Mouse (Mus musculus): Measurements from ENCODE around the gene Tom1l2.

Tom1l2 gene

DNA sequence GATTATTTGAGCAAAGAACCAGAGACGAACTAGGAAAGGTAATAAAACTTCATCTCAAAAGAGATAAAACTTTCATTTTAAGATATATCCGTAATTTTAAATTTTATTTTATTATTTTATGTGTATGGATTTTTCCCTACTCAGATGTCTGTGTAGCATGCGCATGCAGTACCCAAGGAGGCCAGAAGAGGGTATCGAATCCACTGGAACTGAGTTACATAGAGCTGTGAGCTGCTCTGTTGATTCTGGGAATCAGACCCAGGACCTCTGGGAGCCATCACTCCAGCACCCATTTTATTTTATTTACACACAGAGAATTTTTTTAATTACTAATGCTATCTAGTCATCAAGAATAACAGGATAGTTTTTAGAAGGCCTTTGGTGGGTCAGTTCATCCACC lies 45.9 kb downstream of the Tom1l2 start:
- DNase-seq (ENCODE audit: low read depth, low spot score) = peak; percentile 60

DNA sequence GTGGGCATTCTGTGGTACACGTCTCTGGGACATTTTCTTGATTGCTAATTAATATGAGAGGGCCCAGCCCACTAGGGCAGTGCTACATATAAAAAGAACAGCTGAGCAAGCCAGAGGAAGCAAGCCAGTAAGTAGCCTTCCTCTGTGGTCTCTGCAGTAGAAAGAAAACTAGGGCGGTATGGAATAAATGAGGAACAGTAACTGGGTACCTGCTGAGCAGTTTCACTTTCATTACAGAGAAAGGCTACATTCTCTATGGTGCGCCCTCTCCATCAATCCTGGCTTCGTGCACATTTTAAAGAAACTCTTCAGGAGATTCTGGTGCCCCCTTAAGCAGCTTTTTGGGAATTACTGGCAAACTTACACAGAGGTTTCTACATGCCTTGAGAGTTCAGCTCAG lies 47.1 kb downstream of the Tom1l2 start:
- peak; percentile 76 for DNase-seq (ENCODE audit: low read depth, low spot score)

DNA sequence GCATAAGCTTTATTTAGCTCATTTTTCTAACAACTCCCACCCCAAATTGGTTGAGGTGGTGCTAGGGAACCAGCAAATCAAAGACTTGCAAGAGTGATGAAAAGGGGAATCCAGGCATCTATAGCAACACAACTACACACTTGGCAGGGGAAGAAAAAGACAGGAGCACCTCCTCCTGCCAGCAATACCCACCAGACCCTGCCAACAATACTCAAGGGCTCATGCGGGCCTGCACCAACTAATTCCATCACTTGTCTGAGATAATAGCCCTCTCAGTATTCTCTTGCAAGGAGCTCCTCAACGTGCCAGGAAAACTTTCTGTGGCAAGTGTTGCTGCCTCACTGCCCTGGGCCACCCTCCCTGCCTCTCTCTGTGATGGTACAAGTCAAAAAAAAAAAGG lies 49.2 kb downstream of the Tom1l2 start:
- no peak for DNase-seq (ENCODE audit: low read depth, low spot score)

GRCm38 (mm10) chr11:60302354-60303083 lies 50.2 kb downstream of the Tom1l2 start:
- DNase-seq (ENCODE audit: low read depth, low spot score) = no peak

DNA sequence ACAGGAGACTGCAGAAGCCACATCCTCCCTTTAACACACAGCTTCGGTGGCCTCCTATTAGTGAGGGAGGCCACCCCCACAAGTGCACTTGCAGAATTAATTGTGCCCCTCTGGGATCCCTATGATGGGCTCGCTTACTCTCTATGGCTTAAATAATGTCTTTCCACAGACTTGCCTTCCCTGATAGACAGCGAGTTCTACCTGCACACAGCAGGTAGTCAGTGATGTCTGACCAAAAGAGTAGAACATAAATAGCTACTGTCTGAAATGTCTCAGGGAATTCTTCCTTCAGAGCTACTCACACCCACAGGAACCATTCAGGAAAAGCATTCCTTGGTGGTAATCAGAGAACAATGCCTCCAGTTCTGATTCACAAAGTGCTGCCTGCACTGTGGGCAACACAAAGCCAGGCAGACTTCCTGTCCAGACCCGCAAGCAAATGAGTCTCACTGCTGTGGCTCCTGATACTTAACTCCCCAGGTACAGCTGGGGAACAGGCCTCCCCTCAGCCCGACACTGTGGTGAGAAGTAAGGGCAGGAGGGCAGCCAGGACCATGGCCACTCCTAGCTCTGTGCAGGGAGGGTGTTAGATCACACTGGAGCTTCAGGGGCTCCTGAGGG lies 51.0 kb downstream of the Tom1l2 start:
- DNase-seq (ENCODE audit: low read depth, low spot score) = no peak

DNA sequence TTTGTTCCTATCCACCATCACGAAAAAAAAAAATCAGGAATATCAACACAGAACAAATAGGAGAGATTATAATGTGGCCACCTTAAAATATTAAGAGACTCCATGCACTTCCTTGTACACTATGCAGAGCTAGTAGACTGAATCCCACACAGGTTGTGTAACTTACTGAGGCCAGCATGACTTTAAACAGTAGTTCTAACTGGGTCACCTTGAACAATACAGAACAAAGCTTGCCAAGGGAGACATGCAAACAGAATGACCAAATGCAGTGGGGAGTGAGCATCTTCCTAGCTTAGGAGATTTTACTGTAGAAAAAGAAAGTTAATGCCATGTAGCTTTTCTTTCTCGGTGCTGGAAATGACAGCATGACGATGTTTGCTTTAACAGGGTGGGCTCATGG lies 52.4 kb downstream of the Tom1l2 start:
- no peak for DNase-seq (ENCODE audit: low read depth, low spot score)

DNA sequence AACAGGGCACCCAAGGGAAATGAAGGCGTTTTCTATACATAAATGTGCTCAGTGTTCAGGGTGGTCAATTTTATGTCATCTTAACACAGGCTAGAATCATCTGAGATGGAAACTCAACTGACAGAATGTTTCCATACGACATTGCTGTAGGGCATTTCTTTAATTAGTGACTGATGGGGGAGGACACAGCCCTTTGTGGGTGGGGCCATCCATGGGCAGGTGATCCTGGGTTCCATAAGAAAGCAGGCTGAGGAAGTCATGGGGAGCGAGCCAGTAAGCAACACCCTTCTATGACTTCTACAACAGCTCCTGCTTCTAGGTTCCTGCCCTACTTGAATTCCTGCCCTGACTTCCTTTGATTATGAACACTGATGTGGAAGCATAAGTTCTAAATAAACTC lies 54.9 kb downstream of the Tom1l2 start:
- DNase-seq (ENCODE audit: low read depth, low spot score) = no peak

GRCm38 (mm10) chr11:60294630-60295313 lies 57.9 kb downstream of the Tom1l2 start:
- no peak for DNase-seq (ENCODE audit: low read depth, low spot score)

DNA sequence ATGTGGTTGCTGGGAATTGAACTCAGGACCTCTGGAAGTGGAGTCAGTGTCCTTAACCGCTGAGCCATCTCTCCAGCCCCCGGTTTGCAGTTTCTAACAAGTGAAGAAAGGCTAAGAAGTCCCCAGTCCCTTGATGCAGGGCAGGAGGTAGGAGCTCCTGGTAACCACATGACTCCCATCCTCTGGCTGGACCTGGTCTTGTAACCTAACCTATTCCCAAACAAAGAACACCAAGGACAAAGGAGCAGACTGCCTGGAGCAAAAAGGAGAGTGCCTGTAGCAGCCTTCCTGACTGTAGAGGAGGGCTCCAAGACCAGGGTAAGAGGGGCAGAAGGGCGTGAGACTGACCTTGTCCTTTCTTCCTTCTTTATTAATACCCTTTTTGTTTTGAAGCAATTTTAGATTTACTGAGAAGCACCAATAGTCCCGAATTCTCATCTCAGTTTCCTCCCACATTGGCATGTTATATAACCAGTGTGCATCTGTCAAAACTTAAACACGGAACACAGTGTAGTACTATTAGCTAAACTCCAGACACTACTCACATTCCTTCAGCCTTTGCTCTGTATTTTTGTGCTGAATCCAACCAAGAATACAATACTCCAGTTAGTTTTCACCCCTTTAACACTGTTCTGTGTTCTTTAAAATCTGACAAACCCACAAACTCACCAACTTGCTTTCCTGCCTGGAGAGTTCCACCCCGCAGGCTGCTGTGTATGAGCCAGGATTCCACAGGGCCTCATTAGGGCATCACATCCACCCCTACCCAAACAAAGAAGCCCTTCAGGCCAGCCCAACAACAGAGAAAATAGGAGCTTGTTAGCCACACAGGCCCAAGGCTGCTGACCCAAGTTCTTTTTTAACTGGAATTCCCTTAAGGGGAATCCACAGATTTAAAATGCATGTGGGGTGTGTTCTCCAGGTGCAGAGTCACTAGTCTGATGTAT lies 58.7 kb downstream of the Tom1l2 start:
- no peak for DNase-seq (ENCODE audit: low read depth, low spot score)

GRCm38 (mm10) chr11:60292718-60293117 lies 60.0 kb downstream of the Tom1l2 start:
- peak; percentile 14 for DNase-seq (ENCODE audit: low read depth, low spot score)

DNA sequence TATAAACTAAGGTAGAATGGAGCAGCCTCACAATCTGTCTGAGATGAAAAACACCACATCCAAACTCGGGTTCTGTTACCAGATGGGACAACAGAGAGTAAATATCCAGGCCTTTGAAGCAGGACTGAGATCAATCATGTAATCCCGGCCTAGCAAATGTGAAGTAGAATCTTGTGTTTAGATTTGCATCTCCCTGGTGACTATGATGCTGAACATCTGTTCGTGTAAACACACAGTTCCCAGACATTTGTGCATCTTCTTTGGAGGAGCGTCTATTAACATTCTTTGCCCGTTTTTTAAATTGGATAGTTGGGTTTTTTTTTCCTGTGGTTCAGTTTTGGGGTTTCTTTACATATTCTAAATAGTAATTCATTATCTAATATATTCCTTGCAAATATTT lies 63.7 kb downstream of the Tom1l2 start:
- DNase-seq (ENCODE audit: low read depth, low spot score) = no peak

- DNase-seq (ENCODE audit: low read depth, low spot score) = no peak
Measured at GRCm38 (mm10) chr11:60286311-60286710, 66.4 kb downstream of the Tom1l2 start.

DNA sequence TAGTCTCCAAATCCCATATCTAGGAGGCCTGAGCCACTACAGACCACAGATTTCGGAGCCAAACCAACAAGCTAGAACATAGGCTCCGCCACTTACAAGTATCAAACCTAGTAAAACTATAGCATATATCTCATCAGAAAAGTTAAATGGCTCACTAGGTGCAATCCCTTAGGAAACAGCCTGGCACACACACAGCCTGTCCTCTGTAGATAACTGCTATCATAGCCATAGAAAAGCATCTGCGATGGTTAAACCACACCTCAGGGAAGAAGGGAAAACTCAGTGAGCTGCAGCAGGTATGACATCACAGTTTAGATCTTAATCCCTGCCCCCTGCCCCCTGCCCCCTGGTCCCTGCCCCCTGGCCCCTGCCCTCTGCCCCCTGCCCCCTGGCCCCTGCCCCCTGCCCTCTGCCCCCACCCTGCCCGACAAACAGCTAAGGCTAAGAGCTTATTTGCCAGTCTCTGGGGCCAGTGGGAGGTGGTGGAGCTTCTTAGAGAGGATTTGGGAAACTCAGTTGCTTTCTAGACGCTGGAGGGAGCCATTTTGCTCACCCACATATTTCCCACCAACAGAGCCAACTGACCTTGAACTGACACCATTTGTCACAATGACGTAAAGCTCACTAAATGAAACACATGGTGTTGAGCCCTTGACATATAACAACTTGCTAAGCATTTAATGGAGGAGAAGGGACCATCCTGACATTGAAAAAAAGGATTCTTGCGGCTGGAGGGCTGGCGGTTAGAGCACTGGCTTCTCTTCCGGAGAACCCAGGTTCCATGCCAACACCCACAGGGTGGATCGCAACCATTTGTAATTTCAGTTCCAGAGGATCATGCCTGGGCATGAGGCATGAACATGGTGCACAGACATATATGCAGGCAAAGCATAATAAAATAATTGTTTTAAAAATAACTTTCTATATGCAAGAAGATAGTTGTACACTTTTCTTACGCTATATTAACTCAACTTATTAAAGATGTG lies 72.0 kb downstream of the Tom1l2 start:
- no peak for DNase-seq (ENCODE audit: low read depth, low spot score)

DNA sequence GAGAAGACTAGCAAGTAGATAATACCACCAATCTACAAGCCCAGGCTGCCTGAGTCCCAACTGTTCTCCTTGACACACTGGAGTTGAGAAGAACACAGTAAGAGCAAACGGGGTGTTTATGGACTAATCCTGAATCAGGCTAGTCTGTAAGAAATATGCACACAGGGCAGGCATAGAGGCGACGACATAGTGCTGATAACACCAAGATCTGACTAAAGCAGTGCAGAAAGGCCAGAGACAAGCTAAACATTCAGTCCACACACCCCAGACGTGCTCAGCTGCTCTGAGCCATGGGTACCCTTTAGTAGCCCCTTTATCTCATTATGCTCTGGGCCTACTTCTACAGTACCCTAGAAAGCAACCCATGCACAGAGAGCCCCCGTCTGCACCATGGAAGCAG lies 73.2 kb downstream of the Tom1l2 start:
- DNase-seq (ENCODE audit: low read depth, low spot score) = no peak

GRCm38 (mm10) chr11:60277771-60278170 lies 74.9 kb downstream of the Tom1l2 start:
- no peak for DNase-seq (ENCODE audit: low read depth, low spot score)

DNA sequence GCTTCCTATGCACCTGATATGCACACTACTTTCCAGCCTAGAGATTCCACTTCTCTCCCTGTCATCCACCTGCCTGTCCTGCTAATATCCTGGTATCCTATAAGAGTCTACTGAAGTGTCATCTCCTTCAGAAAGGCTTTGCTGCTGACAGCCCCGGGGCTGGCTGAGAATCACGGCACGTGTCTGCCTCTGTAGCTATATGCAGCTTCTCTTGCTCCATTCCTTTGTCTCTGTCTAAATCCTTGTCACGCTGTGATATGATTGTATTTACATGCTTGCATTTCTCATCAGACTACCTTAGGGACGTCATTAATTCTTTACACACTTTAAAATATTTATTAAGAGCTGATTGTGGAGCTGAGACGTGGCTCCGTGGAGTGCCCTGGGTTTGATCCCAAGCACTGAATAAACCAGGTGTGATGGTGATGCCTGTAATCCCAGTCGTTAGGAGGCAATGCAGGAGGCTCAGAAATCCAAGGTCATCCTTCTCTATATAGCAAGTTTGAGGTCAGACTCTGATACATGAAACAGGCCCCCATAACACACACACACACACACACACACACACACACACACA lies 75.5 kb downstream of the Tom1l2 start:
- DNase-seq (ENCODE audit: low read depth, low spot score) = no peak

GRCm38 (mm10) chr11:60276408-60277093 lies 76.2 kb downstream of the Tom1l2 start:
- no peak for DNase-seq (ENCODE audit: low read depth, low spot score)

GRCm38 (mm10) chr11:60273273-60273805 lies 79.4 kb downstream of the Tom1l2 start:
- DNase-seq (ENCODE audit: low read depth, low spot score) = no peak

- no peak for DNase-seq (ENCODE audit: low read depth, low spot score)
Measured at GRCm38 (mm10) chr11:60268563-60268962, 84.1 kb downstream of the Tom1l2 start.
